Mouse (Mus musculus) heart, embryonic 13.5 days (tissue): ENCODE measurements around the gene Gm49383. TPM values are rescaled to one million over a fixed set of nuclear protein-coding genes. Genes with fewer than 3 reads are reported as not detected.
"Not testable (repeated sequence)": the region's sequence is repeated elsewhere in the genome, so short reads cannot be mapped to it uniquely, and the experiment has no call there.

Experiments
- ATAC-seq: fragments of 200-750 bp; cut with Nextera tagmentation; 2 replicates; pipeline ENCODE4 v1.8.0; 2017; ENCODE audit warnings: moderate TSS enrichment; ENCODE audit not compliant: insufficient number of reproducible peaks, low FRiP score, low TSS enrichment; ENCODE audit errors: extremely low read depth
- H3K27ac ChIP-seq: fragments of 300-500 bp; sonication (generic); replicated peaks from 2 replicates; pipeline ENCODE4 v1.5.1; 2015; ENCODE audit warnings: moderate library complexity, mild to moderate bottlenecking, inconsistent platforms
- H3K27me3 ChIP-seq: fragments of 300-500 bp; sonication (generic); replicated peaks from 2 replicates; pipeline ENCODE4 v1.6.1; 2015; ENCODE audit warnings: mild to moderate bottlenecking, inconsistent platforms
- H3K36me3 ChIP-seq: fragments of 300-500 bp; sonication (generic); 2 replicates; pipeline ENCODE4 v1.6.1; 2015; ENCODE audit warnings: mild to moderate bottlenecking, inconsistent platforms
- H3K4me1 ChIP-seq: fragments of 300-500 bp; sonication (generic); 2 replicates; pipeline ENCODE4 v1.6.1; 2015; ENCODE audit warnings: inconsistent platforms
- H3K4me2 ChIP-seq: fragments of 300-500 bp; sonication (generic); 2 replicates; pipeline ENCODE4 v1.6.1; 2015; ENCODE audit warnings: inconsistent platforms, mild to moderate bottlenecking, moderate library complexity
- H3K4me3 ChIP-seq: fragments of 300-500 bp; sonication (generic); 2 replicates; pipeline ENCODE4 v1.5.1; 2015; ENCODE audit warnings: moderate library complexity, mild to moderate bottlenecking, inconsistent platforms
- H3K9ac ChIP-seq: fragments of 300-500 bp; sonication (generic); 2 replicates; pipeline ENCODE4 v1.6.1; 2015; ENCODE audit warnings: inconsistent platforms, mild to moderate bottlenecking, moderate library complexity
- H3K9me3 ChIP-seq: fragments of 300-500 bp; sonication (generic); 2 replicates; pipeline ENCODE4 v1.6.1; 2016; ENCODE audit warnings: inconsistent platforms
- WGBS: fragments of 180-500 bp; shearing (Covaris S2); methylation state at CpG from one replicate; pipeline ENCODE4 v1.1.7; 2015; ENCODE audit warnings: mixed read lengths; 5-methylcytosine and 5-hydroxymethylcytosine counted together
- polyA plus RNA-seq: library from polyadenylated mRNA; unstranded; fragments of >200 nt; fragmentation: Nextera tagmentation; extraction: Ambion mirVana; gene quantifications from 2 replicates; pipeline ENCODE4 v1.2.1, GENCODE M21; 2015

The Gm49383 gene
- polyA plus RNA-seq, 1 experiment from 2014 or later = 19.0 TPM

GRCm38 (mm10) chr12:69159578-69159940 lies 37.3 kb downstream of the Gm49383 start:
- peaks cover 29% of the 10 kb centered on the region for H3K36me3 ChIP-seq
- ATAC-seq = no peak
- H3K9me3 ChIP-seq = no peaks in the 10 kb centered on the region
- H3K4me2 ChIP-seq = peak overlapping the region; percentile 50
- peaks cover 13% of the 10 kb centered on the region for H3K4me1 ChIP-seq
- H3K9ac ChIP-seq = no peak overlapping the region
- no peaks in the 10 kb centered on the region for H3K27me3 ChIP-seq
- H3K4me3 ChIP-seq = peak overlapping the region; percentile 82
- 4% methylated on average over 9 of the region's 9 CpGs for WGBS
- H3K27ac ChIP-seq = peak overlapping the region; percentile 95

GRCm38 (mm10) chr12:69158765-69159577 lies 37.9 kb downstream of the Gm49383 start, which contains the start of gene Rps29:
Rps29 (minus strand) TSS chr12:69159186.
- ATAC-seq = peak; percentile 99
- WGBS = under 1% methylated on average over 60 of the region's 68 CpGs

GRCm38 (mm10) chr12:69158366-69158764 lies 38.5 kb downstream of the Gm49383 start:
- peak overlapping the region; percentile 82 for H3K4me3 ChIP-seq
- peaks cover 29% of the 10 kb centered on the region for H3K36me3 ChIP-seq
- peak overlapping the region; percentile 95 for H3K9ac ChIP-seq
- H3K4me2 ChIP-seq = peak overlapping the region; percentile 71
- H3K27me3 ChIP-seq = no peaks in the 10 kb centered on the region
- H3K4me1 ChIP-seq = peaks cover 13% of the 10 kb centered on the region
- no peaks in the 10 kb centered on the region for H3K9me3 ChIP-seq
- peak overlapping the region; percentile 95 for H3K27ac ChIP-seq
- ATAC-seq = no peak
- WGBS = 2% methylated on average over 19 of the region's 19 CpGs

More at GRCm38 (mm10) chr12:69158765-69159577, 37.9 kb downstream of the Gm49383 start, which contains the start of gene Rps29:
- Histone ChIP-seq H3K27ac (peak within 1 kb of the TSS; percentile 95), H3K36me3 (peaks cover 29% of the 10 kb centered on the region), H3K4me2 (peak within 1 kb of the TSS; percentile 71), H3K9ac (peak within 1 kb of the TSS; percentile 95), H3K4me1 (peaks cover 13% of the 10 kb centered on the region), H3K4me3 (peak within 1 kb of the TSS; percentile 82)
- H3K27me3 ChIP-seq, H3K9me3 ChIP-seq: not testable (repeated sequence)

GRCm38 (mm10) chr12:69157107-69157506 lies 39.8 kb downstream of the Gm49383 start:
- H3K9ac ChIP-seq = no peak overlapping the region
- no peak for ATAC-seq
- no peaks in the 10 kb centered on the region for H3K9me3 ChIP-seq
- H3K4me1 ChIP-seq = peaks cover 13% of the 10 kb centered on the region
- H3K36me3 ChIP-seq = peaks cover 29% of the 10 kb centered on the region
- no peak overlapping the region for H3K4me3 ChIP-seq
- H3K4me2 ChIP-seq = peak overlapping the region; percentile 71
- H3K27ac ChIP-seq = no peak overlapping the region
- 88% methylated on average over 2 of the region's 2 CpGs for WGBS
- H3K27me3 ChIP-seq = no peaks in the 10 kb centered on the region

GRCm38 (mm10) chr12:69156436-69156835 lies 40.5 kb downstream of the Gm49383 start:
- H3K9ac ChIP-seq = no peak overlapping the region
- H3K27me3 ChIP-seq = no peaks in the 10 kb centered on the region
- H3K4me1 ChIP-seq = peaks cover 13% of the 10 kb centered on the region
- peaks cover 29% of the 10 kb centered on the region for H3K36me3 ChIP-seq
- H3K27ac ChIP-seq = no peak overlapping the region
- 78% methylated on average over 4 of the region's 4 CpGs for WGBS
- H3K4me3 ChIP-seq = no peak overlapping the region
- ATAC-seq = no peak
- no peak overlapping the region for H3K4me2 ChIP-seq
- H3K9me3 ChIP-seq = no peaks in the 10 kb centered on the region

- Histone ChIP-seq H3K27me3 (no peaks in the 10 kb centered on the region), H3K4me1 (peaks cover 13% of the 10 kb centered on the region), H3K4me2 (no peak overlapping the region), H3K4me3 (no peak overlapping the region), H3K9ac (no peak overlapping the region), H3K27ac (no peak overlapping the region), H3K9me3 (no peaks in the 10 kb centered on the region), H3K36me3 (peaks cover 29% of the 10 kb centered on the region)
- ATAC-seq = no peak
- 88% methylated on average over 2 of the region's 2 CpGs for WGBS
Observed at GRCm38 (mm10) chr12:69155923-69156322, 41.0 kb downstream of the Gm49383 start.

- H3K9ac ChIP-seq = no peak overlapping the region
- H3K9me3 ChIP-seq = no peaks in the 10 kb centered on the region
- no peaks in the 10 kb centered on the region for H3K27me3 ChIP-seq
- no peak overlapping the region for H3K4me3 ChIP-seq
- 77% methylated on average over 13 of the region's 13 CpGs for WGBS
- H3K4me1 ChIP-seq = peaks cover 4% of the 10 kb centered on the region; the same call in 1 of the 2 replicates
- no peak overlapping the region for H3K27ac ChIP-seq
- H3K4me2 ChIP-seq = no peak overlapping the region
- no peaks in the 10 kb centered on the region for H3K36me3 ChIP-seq
- no peak for ATAC-seq
Observed at GRCm38 (mm10) chr12:69150049-69150448, 46.9 kb downstream of the Gm49383 start.

GRCm38 (mm10) chr12:69147166-69147735 lies 49.7 kb downstream of the Gm49383 start:
- no peak for ATAC-seq
- no peaks in the 10 kb centered on the region for H3K9me3 ChIP-seq
- H3K27ac ChIP-seq = no peak overlapping the region
- peaks cover 4% of the 10 kb centered on the region; the same call in 1 of the 2 replicates for H3K4me1 ChIP-seq
- H3K4me3 ChIP-seq = no peak overlapping the region
- H3K4me2 ChIP-seq = no peak overlapping the region
- H3K27me3 ChIP-seq = no peaks in the 10 kb centered on the region
- WGBS = 82% methylated on average over 5 of the region's 5 CpGs
- no peak overlapping the region for H3K9ac ChIP-seq
- no peaks in the 10 kb centered on the region for H3K36me3 ChIP-seq

GRCm38 (mm10) chr12:69143460-69143859 lies 53.4 kb downstream of the Gm49383 start:
- Histone ChIP-seq H3K27me3 (no peaks in the 10 kb centered on the region), H3K4me2 (no peak overlapping the region), H3K36me3 (no peaks in the 10 kb centered on the region), H3K4me1 (peaks cover 4% of the 10 kb centered on the region; the same call in 1 of the 2 replicates), H3K9me3 (no peaks in the 10 kb centered on the region), H3K9ac (no peak overlapping the region), H3K27ac (no peak overlapping the region), H3K4me3 (no peak overlapping the region)
- 79% methylated on average over 6 of the region's 6 CpGs for WGBS
- ATAC-seq = no peak

- ATAC-seq = no peak
- H3K9ac ChIP-seq = no peak overlapping the region
- no peaks in the 10 kb centered on the region for H3K36me3 ChIP-seq
- H3K27me3 ChIP-seq = no peaks in the 10 kb centered on the region
- 78% methylated on average over 7 of the region's 7 CpGs for WGBS
- no peak overlapping the region for H3K27ac ChIP-seq
- H3K4me1 ChIP-seq = no peaks in the 10 kb centered on the region
- no peak overlapping the region for H3K4me3 ChIP-seq
- no peak overlapping the region for H3K4me2 ChIP-seq
- H3K9me3 ChIP-seq = no peaks in the 10 kb centered on the region
Observed at GRCm38 (mm10) chr12:69139841-69140240, 57.1 kb downstream of the Gm49383 start.

GRCm38 (mm10) chr12:69139201-69139600 lies 57.7 kb downstream of the Gm49383 start:
- no peak overlapping the region for H3K4me2 ChIP-seq
- H3K4me1 ChIP-seq = no peaks in the 10 kb centered on the region
- WGBS = 75% methylated on average over 3 of the region's 3 CpGs
- no peak for ATAC-seq
- no peaks in the 10 kb centered on the region for H3K36me3 ChIP-seq
- no peaks in the 10 kb centered on the region for H3K9me3 ChIP-seq
- H3K27ac ChIP-seq = no peak overlapping the region
- no peak overlapping the region for H3K9ac ChIP-seq
- no peak overlapping the region for H3K4me3 ChIP-seq
- no peaks in the 10 kb centered on the region for H3K27me3 ChIP-seq
